Mouse (Mus musculus): Measurements from ENCODE around the gene Oaz3.

Gene Oaz3

DNA sequence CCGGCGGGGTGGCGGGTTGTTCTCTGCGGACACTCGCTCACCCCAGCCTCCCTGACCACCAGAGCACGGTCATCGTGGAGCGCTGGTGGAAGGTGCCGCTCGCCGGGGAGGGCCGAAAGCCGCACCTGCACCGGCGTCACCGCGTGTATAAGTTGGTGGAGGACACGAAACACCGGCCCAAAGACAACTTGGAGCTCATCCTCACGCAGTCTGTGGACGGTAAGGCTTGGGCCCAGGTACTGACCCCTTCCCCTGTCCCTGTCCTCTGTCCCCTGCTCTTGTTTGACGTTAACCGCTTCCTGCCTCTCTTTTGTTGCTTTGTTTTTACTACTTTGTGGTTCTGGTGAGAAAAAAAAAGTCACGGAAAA is at the start of gene Oaz3:
Gene Oaz3 (minus strand): TSS at position 319 of the 368 bp plus-strand sequence.
- no peak for DNase-seq (ENCODE audit: extremely low spot score, low spot score)

DNA sequence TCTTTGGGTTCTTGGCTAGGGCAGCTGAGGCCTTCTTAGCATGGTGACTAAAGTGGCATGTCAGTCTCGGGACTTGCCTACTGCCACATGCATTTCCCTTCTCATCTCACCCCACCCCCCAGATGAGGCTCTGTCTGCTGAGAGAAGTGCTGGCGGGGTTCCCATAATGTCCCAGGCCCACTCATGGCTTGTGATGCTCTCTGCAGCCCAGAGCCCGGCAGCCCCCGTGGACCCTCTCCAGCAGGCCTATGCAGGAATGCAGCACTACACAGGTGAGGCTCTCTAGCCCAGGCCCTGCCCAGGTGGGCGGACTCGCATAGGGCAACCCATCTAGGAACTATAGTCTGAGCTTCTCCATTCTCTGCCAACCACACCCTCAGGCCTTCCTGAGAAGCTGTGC is 43.9 kb upstream of the Oaz3 start:
- no peak for DNase-seq (ENCODE audit: extremely low spot score, low spot score)

DNA sequence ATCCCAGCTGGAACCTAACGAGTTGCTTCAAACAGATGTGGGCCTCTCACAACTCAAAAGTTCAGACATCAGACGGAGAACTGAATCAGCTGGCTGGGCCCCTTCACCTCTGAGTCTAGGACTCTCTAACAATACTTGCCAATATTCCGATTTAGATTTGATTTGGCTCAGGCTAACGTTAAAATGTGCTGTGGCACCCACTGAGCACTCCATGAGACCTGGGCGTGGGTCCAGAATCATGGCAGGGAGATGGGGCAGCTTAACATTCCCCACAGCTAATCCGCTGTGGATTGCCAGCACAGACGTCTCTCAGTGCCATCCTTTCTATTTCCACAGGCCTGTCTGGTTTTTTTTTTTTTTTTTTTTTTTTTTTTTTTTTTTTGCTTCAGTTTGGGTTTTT is 42.2 kb upstream of the Oaz3 start:
- DNase-seq (ENCODE audit: extremely low spot score, low spot score), result no peak

DNA sequence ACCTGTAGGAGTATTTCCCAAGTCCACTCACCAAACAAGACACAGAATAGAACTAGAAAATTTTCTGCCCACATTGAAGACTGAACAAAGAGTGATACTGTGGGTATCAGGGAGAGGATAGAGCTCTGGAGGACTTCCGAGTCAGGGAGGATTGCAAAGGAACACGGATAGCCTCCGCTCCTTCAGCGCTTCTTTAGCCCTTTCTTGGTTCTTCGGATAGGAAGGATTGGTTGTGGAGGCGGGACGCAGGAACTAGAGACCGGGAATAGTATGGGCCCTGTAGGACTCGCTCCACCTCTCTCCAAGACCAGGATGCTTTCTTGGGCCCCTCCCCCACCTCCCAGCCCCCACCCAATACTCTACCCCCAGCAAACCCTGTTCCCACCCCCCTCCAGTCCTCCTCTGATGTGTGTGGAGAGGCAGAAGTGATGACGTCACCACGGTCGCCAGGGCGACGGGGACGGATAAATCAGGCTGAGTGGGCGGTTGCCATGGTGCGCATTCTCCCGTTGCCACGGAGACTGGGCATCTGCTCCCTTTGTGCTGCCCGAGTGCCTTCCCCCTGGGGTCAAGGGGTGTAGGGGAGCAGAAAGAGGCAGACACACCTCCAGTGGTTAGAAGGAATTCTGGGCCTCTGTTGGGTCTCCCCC is 40.2 kb upstream of the Oaz3 start:
- peak; percentile 92 for DNase-seq (ENCODE audit: extremely low spot score, low spot score)

DNA sequence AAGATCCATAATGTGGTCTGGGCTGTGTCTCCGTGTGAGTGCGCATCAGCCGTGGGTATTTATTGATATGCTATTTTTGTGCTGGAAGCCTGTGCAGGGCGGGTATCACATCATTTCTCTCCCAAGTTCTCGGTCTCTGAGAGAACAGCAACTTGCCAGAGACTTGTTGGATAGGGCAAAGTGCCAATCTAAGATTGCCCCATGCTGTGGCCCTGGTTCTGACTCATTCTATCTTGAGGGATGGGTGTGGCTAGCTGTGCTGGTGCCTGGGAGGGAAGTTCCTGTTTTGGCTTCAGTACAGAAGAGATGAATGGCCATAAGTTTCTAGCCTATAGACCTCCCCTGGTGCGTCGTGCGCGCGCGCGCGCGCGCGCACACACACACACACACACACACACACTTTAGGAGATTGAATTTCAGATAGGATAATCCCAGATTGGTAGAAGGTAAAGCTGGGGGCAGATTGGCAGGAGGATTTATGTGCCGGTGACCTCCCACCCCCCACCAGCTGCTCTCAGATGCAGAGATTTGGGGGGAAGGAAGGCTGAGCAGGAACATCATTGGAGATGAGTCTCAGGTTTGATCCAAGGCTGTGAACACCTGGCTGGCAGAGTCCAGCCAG is 39.2 kb upstream of the Oaz3 start:
- DNase-seq (ENCODE audit: extremely low spot score, low spot score), result no peak

DNA sequence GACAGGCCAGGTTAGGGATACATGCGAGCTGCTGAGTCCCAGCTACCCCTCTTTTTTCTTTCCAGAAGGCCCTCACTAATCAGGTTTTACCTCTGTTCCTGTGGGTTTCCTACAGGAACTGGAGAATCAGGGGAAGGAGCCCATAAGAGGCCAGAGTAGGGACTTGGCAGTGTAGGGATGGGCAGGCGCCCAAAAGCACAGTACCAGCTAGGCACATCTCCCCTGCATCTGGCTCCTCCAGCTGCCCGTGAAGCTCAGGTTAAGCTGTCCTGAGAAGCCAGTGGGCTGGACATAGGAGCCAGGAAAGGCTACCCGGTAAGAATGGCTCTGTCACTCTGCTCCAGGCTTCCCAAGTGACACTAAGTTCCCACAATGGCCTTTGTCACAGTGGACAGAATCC is 37.7 kb upstream of the Oaz3 start:
- DNase-seq (ENCODE audit: extremely low spot score, low spot score), result no peak

DNA sequence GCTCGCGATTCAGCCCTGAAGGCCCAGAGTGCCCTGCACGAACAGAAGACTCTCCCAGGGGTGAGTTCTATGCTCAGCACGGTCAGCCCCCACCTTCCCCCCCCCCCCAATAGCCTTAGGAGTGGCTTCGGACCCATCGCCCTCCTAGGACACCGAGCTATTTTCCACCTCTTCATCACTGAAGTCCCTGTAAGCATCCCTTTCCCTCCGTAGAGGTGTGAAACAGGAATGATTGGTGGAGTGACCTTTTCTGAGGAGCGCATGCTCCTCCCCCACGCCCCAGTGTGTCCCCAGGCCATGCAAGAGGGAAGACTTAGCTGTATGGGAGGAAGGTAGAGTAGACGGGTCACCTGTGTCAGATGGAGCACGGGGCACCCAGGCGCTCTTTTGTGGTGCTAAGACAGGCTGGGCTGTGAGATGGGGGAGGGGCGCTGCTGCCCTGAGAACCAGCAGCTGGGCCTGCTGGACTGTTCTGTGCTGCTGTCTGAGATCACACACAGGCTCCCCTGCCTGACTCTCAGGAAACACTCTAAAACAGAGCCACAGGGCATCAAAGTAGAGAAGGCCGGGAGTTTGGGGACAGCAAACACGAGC is 36.7 kb upstream of the Oaz3 start, which contains the start of gene Riiad1:
Gene Riiad1 (minus strand): TSS at position 51 of the 594 bp plus-strand sequence.
- no peak for DNase-seq (ENCODE audit: extremely low spot score, low spot score)

DNA sequence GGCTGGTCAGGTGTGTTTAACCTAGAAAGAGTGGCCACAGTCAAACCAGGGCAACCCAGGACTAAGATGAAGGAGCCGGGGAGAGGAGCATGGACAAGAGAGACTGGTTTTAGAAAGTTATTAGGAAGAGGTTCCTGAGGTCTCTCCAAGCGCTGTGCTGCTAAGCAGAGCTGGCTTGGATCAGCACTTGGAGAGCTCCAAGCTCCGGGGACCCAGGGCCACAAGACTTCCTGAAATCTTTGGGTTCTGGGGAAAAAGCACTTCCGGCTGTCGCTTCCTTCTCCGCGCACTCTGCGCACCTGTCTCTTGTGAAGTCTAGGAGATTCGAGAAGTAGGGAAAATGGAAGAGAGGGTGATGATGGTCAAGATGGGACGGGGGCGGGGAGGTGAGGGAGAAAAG is 35.8 kb upstream of the Oaz3 start:
- peak; percentile 37 for DNase-seq (ENCODE audit: extremely low spot score, low spot score)

DNA sequence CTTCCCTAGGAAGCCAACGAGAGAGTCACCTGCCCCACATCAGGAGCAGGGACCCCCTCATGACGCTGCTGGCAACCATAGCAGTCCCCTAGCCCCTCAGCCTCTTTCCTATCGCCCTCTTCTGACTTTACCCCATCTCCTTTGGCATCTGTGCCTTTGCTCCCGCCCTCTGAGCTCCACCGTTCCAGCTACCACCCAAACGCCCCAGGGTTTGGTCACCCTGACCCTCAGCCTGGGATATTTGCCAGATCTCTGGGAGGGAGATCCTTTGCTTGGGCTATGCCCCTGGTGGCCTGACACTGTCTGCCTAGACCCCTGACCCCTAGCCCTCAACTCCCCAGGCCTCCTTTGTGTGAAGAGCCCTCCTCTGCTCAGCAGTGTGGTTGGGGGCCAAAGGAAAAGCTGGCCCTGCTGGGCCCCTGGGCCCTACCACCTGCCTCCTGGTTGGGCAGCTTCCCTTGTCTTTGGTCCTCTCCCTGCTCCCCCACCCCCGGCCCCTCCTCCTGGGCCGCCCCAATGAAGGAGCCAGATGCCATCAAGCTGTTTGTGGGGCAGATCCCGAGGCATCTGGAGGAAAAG is 35.0 kb upstream of the Oaz3 start:
- DNase-seq (ENCODE audit: extremely low spot score, low spot score), result no peak

DNA sequence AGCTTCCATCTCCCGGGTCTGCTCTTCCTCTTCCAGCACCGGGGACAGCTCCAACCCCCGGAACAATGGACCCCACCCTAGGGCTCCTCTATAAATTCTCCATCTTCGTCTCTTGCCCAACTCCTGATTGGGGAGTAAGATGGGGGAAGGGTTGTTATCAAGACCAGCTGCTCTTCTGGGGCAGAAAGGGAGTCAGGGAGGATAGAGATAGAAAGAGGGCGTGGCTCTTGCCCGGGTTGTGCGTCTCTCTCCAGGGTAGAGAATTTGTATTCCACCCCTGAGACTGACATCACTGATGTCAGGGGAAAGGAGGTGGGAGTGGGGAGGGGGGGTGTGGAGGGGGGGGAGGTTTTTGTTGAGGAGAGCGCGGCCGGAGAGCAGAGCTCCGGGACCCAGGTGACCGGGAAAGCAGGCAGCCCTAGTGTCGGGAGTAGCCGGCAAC is 34.3 kb upstream of the Oaz3 start, which contains the start of gene Celf3:
Gene Celf3 (plus strand): TSS at position 315 of the 442 bp plus-strand sequence.
- peak; percentile 69 for DNase-seq (ENCODE audit: extremely low spot score, low spot score)

DNA sequence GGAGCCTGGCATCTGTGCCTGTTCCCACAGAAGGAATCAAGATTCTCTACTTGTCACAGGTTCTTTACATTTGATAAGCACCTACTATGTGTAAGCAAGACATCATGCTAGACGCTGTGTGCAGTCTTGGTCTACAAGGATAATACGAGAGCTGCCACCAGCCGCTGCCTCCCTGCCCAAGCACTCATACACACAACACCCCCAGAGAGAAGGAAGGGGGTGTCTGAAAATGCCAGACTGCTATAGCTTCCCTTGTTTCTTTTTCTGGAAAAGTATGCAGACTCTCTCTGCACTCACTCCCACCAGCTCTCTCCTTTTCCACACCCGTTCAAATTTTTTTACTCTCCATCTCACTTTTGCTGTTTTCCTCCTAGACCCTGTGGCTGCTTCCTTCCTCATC is 33.7 kb upstream of the Oaz3 start:
- no peak for DNase-seq (ENCODE audit: extremely low spot score, low spot score)

DNA sequence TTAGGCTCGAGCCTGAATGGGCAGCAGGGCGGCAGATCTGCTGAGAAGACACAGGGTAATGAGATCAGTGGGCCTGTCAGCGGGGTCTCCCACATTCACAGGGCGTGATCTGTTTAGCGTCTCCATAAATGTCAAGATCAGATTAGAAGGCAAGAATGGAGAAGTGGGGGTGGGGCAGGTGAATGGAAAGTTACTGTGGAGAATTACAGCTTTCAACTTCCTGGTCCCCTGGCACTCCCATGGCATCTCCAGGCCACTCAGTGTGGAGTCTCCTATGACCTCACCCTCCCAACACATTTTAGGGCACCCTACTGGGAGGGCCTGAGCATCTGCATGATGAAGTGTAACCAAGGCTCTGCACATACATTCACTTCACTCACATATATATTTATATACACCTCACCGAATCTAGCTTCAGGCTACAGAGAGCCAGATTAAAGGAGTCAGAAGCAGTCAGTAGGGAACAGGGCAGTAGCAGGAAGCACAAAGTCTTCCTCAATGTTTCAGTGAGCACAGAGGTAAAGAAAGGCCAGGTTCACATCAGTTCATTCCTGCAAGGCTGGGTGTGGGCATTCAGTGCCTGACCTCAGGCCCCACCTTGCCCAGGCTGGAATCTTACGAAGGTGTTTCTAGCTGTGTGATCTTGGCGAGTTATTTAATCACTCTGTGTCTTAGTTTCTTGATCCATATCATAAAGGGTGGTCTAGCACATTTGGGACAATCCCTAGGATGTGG is 32.8 kb upstream of the Oaz3 start:
- no peak for DNase-seq (ENCODE audit: extremely low spot score, low spot score)

DNA sequence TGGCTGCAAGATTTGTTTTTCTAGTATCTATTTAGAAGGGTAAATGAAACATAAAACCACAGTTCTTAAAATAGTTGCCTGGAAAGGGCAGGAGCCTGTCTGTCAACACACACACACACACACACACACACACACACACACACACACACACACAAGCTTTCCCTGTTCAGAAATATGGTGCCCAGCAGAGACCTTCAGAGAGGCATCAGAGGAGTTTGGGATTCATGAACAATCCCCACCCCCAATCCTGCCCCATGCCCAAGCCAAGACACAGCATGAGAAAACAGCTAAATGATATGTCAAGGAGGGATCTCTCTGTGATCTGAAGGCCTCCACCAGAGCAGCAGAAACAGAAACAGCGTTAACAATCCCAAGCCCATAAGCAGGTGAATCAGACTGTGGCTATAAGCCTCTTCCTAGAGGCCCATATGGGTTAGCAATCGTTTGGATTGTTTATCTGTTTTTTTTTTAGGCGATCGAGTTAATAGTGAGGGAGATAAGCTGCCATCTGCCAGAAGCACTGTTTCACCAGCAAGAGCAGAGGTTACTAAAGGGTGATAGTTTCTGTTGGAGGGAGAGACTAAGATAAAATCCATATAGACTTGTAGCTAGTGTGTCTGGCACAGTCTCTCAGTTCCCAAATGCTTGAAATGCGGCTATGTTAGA is 30.0 kb upstream of the Oaz3 start:
- DNase-seq (ENCODE audit: extremely low spot score, low spot score), result no peak

DNA sequence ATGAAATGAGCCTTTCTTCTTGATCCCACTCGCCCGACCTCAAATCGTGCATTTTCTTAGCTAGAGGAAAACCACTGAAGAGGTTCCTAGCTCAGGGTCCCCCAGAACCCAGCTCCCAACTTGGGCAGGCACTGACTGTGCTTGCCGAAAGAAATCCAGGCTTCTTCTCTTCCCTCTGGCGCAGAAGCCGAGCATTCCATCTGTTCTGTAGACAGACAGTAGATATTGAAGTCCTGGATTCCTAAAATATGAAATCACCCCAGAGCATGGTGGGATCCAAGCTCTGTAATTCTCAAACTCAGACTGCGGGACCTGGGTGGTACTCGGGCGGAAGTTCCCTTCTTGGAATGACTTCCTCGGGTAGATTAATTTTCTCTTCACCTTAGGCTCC is 29.4 kb upstream of the Oaz3 start:
- no peak for DNase-seq (ENCODE audit: extremely low spot score, low spot score)

DNA sequence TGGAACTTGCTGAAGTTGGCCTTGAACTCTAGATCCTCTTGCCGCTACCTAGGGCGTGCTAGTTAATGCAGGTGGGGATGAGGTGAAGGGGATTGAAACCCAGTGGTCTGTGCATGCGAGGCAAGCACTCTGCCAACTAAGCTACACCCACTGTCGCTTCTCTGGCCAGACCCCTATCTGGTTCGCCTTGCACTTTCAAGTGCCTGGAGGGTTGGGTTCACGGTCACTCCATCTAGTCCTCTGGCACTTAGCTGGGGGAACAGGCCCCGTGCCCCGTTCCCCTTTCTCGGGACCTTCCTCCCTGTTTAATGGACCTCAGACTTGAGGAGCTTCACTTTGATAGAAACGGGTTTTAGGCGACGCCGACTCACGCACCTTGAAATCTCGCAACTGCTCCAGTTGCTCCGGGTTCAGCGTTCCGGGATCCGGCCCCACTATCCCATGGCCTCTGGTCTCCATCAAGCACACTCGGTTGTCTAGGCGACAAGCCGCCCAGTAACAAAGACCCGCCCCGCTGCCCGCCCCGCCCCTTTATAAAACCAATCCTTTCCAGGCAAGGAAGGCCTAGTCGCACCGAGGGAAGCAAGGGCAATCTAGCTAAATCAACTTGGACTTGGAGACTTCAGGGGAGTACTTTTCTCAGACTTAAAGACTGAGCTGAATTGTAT is 28.9 kb upstream of the Oaz3 start:
- peak; percentile 74 for DNase-seq (ENCODE audit: extremely low spot score, low spot score)

DNA sequence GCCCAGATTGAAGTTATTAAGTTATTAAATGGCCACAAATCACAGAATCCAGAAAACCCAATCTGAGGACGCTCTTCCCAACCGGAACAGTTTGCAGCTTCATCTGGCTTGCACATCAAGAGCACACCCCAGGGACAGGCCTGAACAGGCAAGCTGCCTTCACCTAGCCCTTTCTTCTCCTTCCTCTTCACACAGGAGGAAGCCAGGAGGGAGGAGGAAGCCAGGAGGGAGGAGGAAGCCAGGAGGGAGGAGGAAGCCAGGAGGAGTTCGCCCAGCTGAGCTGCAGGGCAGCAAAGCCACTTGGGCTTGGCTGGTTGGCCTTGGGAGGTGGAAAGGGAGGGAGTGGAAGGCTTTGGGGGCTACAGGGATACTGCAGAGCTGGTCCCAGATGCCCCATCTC is 25.2 kb upstream of the Oaz3 start:
- no peak for DNase-seq (ENCODE audit: extremely low spot score, low spot score)

DNA sequence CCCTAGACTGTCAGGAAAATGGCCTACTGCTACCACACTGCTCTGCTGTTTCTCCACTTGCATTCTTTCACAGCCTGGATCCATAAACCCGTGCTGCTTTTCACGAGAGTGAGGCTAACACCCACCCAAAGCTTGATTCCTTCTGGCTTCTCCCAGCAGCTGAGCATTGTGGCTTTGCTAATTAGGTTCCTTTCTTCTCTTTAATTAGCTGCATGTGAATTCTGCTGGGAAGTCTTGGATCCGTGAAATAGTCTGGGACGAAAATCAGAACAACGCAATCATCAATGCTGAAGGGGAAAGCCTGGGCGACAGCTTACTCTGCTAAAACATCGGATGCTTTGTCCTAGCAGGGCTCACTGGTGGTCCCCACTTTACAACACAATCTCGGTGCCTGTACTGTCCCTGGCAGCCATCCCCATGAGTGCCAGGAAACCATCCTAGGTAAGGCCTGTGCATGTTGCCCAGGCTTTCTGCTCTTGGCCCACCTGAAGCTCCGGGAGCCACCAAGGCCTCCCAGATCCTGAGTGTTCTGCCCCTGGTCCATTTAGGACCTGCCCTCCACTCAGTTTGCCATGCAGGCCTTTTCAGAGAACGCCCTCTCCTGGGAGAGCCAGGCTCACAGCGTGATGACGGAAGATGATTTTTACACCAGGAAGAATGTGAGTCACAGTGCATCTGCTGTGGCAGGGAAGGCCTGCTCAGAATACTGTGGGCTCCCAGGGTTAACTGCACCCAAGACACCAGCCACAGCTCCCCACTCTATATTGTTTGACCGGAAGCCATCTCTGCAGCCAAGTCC is 22.1 kb upstream of the Oaz3 start:
- DNase-seq (ENCODE audit: extremely low spot score, low spot score), result no peak

DNA sequence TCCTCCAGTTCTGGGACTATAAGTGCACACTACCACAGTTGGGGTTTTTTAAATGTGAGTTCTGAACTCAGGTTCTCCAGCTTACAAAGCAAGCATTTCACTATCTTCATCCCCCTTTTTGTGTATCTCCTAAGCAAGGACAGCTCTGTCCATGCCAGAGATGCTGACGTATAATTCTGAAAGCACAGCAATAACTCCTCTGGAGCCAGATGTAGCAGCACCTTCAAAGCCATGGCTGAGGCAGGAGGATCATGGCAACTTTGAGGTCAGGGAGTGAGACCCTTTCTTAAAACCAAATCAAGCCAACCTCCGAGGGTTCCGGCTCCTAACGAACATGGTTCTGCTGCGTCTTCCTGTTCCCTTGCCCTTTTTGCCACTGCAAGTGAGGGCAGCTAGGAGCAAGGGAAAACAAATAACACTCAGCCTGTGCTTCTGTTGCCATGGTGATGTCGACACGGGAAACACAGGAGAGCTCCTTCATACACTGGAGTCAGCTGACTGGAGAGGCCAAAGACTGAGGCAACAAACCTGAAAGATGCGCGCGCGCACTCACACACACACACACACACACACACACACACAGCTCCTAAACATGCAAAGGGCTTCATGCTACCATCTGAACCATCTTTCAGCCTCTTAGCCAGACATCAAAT is 20.3 kb upstream of the Oaz3 start:
- DNase-seq (ENCODE audit: extremely low spot score, low spot score), result no peak

DNA sequence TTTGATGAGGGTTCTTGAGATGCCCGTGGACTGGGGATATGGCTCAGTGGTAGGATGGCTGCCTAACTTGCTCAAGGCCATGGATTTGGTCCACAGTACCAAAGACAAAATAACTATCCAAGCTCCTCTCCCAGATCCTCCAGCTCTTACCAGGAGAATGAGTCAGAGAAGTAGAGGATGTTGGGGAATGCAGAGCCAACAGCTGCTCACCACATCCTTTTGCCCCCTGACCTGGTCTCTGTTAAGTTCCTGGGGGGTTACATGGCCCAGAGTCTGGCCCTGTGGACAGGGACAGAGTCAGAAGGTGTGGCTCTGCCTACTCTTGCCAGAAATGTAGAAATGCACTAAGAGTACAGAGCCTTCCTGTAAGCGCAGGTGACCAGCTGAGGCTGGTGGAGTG is 16.1 kb upstream of the Oaz3 start:
- no peak for DNase-seq (ENCODE audit: extremely low spot score, low spot score)

Data from neural tube, embryonic 10.5 days (tissue).